Mouse (Mus musculus) stomach, embryonic 14.5 days (tissue): ENCODE data around the gene Gm20388. TPM values are rescaled to one million over a fixed set of nuclear protein-coding genes. Genes with fewer than 3 reads are reported as not detected.

Experiments
- ATAC-seq: fragments of 200-750 bp; cut with Nextera tagmentation; 2 replicates; pipeline ENCODE4 v1.8.0; 2017; ENCODE audit warnings: low read depth, moderate TSS enrichment; ENCODE audit not compliant: insufficient number of reproducible peaks, insufficient read depth, low FRiP score
- H3K27ac ChIP-seq: fragments of 300-500 bp; sonication (generic); 2 replicates; pipeline ENCODE4 v1.5.1; 2014; ENCODE audit warnings: mild to moderate bottlenecking, low read length, moderate library complexity, mixed read lengths
- H3K27me3 ChIP-seq: fragments of 300-500 bp; sonication (generic); 2 replicates; pipeline ENCODE4 v1.6.1; 2014; ENCODE audit warnings: low read length, control low read depth, mixed read lengths; ENCODE audit not compliant: control insufficient read depth, insufficient read depth
- H3K36me3 ChIP-seq: fragments of 300-500 bp; sonication (generic); 2 replicates; pipeline ENCODE4 v1.6.1; 2014; ENCODE audit warnings: mild to moderate bottlenecking, control low read depth, low read length, moderate library complexity, mixed read lengths; ENCODE audit not compliant: control insufficient read depth, insufficient read depth
- H3K4me1 ChIP-seq: fragments of 300-500 bp; sonication (generic); 2 replicates; pipeline ENCODE4 v1.6.1; 2014; ENCODE audit warnings: low read length, control low read depth, mixed read lengths; ENCODE audit not compliant: control insufficient read depth, insufficient read depth
- H3K4me2 ChIP-seq: fragments of 300-500 bp; sonication (generic); replicated peaks from 2 replicates; pipeline ENCODE4 v1.6.1; 2014; ENCODE audit warnings: low read depth, low read length, control low read depth
- H3K4me3 ChIP-seq: fragments of 300-500 bp; sonication (generic); 2 replicates; pipeline ENCODE4 v1.5.1; 2014; ENCODE audit warnings: low read depth, low read length, control low read depth
- H3K9ac ChIP-seq: fragments of 300-500 bp; sonication (generic); replicated peaks from 2 replicates; pipeline ENCODE4 v1.6.1; 2014; ENCODE audit warnings: low read depth, mild to moderate bottlenecking, control low read depth, low read length, moderate library complexity, mixed read lengths
- H3K9me3 ChIP-seq: fragments of 300-500 bp; sonication (generic); 2 replicates; pipeline ENCODE4 v1.6.1; 2016; ENCODE audit warnings: low read depth, low read length, control low read depth; ENCODE audit not compliant: control insufficient read depth
- WGBS: fragments of 180-500 bp; shearing (Covaris S2); extraction: QIAGEN DNeasy Blood & Tissue Kit; methylation state at CpG from one replicate; pipeline ENCODE4 v1.1.7; 2014; 5-methylcytosine and 5-hydroxymethylcytosine counted together
- polyA plus RNA-seq: library from polyadenylated mRNA; unstranded; fragments of >200 nt; fragmentation: Nextera tagmentation; extraction: Ambion mirVana; gene quantifications from 2 replicates; pipeline ENCODE4 v1.2.1, GENCODE M21; 2014

The Gm20388 gene
- polyA plus RNA-seq, 1 experiment from 2014 or later: 11.4 TPM

- Histone ChIP-seq H3K27me3 (no peaks in the 10 kb centered on the region), H3K4me2 (peak overlapping the region; percentile 36), H3K9ac (no peak overlapping the region), H3K9me3 (no peaks in the 10 kb centered on the region), H3K4me3 (0 out of 2 replicates have a peak overlapping the region, but pooled peaks have one; percentile 5), H3K27ac (0 out of 2 replicates have a peak overlapping the region, but pooled peaks have one; percentile 48), H3K36me3 (no peaks in the 10 kb centered on the region), H3K4me1 (peaks cover 55% of the 10 kb centered on the region)
- ATAC-seq: no peak
- 20% methylated on average over 5 of the region's 6 CpGs for WGBS
These were observed 599.4 kb downstream of the Gm20388 start for GRCm38 (mm10) chr8:120510035-120510416.

- Histone ChIP-seq H3K9me3 (no peaks in the 10 kb centered on the region), H3K4me3 (no peak overlapping the region), H3K4me1 (peaks cover 46% of the 10 kb centered on the region), H3K27me3 (no peaks in the 10 kb centered on the region), H3K27ac (no peak overlapping the region), H3K36me3 (no peaks in the 10 kb centered on the region), H3K4me2 (no peak overlapping the region), H3K9ac (no peak overlapping the region)
- WGBS: 34% methylated on average over 5 of the region's 5 CpGs
- no peak for ATAC-seq
These were observed 600.3 kb downstream of the Gm20388 start for GRCm38 (mm10) chr8:120510863-120511457.

GRCm38 (mm10) chr8:120511737-120512136 lies 601.1 kb downstream of the Gm20388 start:
- Histone ChIP-seq H3K4me3 (no peak overlapping the region), H3K27me3 (no peaks in the 10 kb centered on the region), H3K9ac (no peak overlapping the region), H3K27ac (no peak overlapping the region; the same call in 1 of the 2 replicates), H3K9me3 (no peaks in the 10 kb centered on the region), H3K36me3 (no peaks in the 10 kb centered on the region), H3K4me1 (peaks cover 51% of the 10 kb centered on the region), H3K4me2 (no peak overlapping the region)
- no peak for ATAC-seq
- 29% methylated on average over 8 of the region's 8 CpGs for WGBS

DNA sequence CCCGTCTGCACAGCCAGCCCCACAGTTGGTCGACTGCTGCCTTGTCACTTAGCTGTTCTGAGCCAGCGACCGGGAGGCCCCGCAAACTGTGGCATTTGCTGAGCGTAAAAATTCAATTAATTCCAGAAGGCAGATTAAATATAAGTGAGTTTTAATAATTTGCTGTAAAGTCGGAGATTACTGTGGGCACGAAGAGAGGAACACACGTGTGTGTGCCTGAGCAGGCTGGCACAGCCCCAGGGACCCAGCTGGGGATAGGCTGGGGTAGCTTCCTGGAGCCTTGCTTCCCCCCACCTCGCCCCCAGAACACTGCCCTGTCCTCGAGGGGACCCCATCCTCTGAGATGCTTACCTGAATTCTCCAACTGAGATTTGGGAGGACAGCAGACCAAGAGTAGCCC lies 601.7 kb downstream of the Gm20388 start:
- H3K36me3 ChIP-seq: no peaks in the 10 kb centered on the region
- no peak overlapping the region; the same call in 1 of the 2 replicates for H3K27ac ChIP-seq
- peaks cover 57% of the 10 kb centered on the region for H3K4me1 ChIP-seq
- no peaks in the 10 kb centered on the region for H3K27me3 ChIP-seq
- no peak for ATAC-seq
- no peak overlapping the region for H3K4me2 ChIP-seq
- no peak overlapping the region for H3K9ac ChIP-seq
- H3K4me3 ChIP-seq: no peak overlapping the region
- 57% methylated on average over 11 of the region's 11 CpGs for WGBS
- H3K9me3 ChIP-seq: no peaks in the 10 kb centered on the region

DNA sequence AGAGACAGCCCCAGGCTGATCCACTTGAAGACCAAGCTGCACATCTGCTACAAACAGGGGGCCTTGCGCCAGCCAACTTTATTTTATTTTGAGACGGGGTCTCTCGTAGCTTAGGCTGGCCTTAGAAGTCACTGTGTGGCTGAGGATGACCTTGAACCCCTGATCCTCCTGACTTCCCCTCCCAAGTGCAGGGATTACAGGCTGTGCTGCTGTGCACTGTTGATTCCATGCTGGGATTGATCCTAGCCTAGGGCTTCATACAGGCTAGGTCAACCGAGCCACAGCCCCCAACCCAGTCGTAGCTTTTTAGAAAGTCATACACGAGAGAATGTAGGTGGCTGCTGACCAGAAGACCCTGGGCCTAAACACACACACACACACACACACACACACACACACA lies 602.5 kb downstream of the Gm20388 start:
- H3K36me3 ChIP-seq: no peaks in the 10 kb centered on the region
- H3K4me1 ChIP-seq: peaks cover 63% of the 10 kb centered on the region
- H3K9me3 ChIP-seq: no peaks in the 10 kb centered on the region
- no peak overlapping the region for H3K9ac ChIP-seq
- H3K27me3 ChIP-seq: no peaks in the 10 kb centered on the region
- no peak overlapping the region for H3K4me2 ChIP-seq
- WGBS: 66% methylated on average over 6 of the region's 6 CpGs
- no peak overlapping the region for H3K4me3 ChIP-seq
- no peak overlapping the region for H3K27ac ChIP-seq
- ATAC-seq: no peak

GRCm38 (mm10) chr8:120513638-120514461 lies 603.2 kb downstream of the Gm20388 start:
- H3K4me1 ChIP-seq: peaks cover 64% of the 10 kb centered on the region
- H3K9me3 ChIP-seq: no peaks in the 10 kb centered on the region
- H3K27me3 ChIP-seq: no peaks in the 10 kb centered on the region
- no peak overlapping the region for H3K4me2 ChIP-seq
- no peak overlapping the region for H3K27ac ChIP-seq
- H3K36me3 ChIP-seq: no peaks in the 10 kb centered on the region
- ATAC-seq: no peak
- H3K9ac ChIP-seq: no peak overlapping the region
- 38% methylated on average over 26 of the region's 26 CpGs for WGBS
- H3K4me3 ChIP-seq: no peak overlapping the region

- H3K27me3 ChIP-seq: no peaks in the 10 kb centered on the region
- WGBS: 98% methylated on average over 2 of the region's 2 CpGs
- no peak overlapping the region for H3K4me3 ChIP-seq
- no peak for ATAC-seq
- no peak overlapping the region for H3K27ac ChIP-seq
- no peaks in the 10 kb centered on the region for H3K9me3 ChIP-seq
- no peaks in the 10 kb centered on the region for H3K36me3 ChIP-seq
- no peak overlapping the region for H3K9ac ChIP-seq
- H3K4me2 ChIP-seq: no peak overlapping the region
- H3K4me1 ChIP-seq: peaks cover 63% of the 10 kb centered on the region
These were observed 604.6 kb downstream of the Gm20388 start for GRCm38 (mm10) chr8:120515214-120515613.

DNA sequence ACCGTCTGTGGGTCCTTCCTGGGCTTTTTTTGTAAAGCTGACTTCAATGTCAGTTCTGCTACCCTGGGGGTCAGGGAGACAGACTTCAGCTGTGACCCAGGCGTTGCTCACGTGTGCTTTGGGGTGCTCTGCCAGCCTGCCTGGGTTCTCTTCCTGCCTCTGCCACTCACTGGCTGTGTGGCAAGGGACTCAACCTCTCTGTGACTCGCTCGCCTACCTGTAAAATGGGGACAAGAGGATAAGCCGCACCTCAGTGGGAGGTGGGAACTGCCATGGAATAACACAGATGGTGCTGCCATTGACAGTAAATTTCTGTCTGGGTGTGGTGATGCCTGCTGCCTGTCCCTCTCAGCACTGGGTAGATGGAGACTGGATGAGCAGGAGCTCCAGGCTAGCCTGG lies 605.0 kb downstream of the Gm20388 start:
- Histone ChIP-seq H3K27ac (no peak overlapping the region), H3K9ac (no peak overlapping the region), H3K9me3 (no peaks in the 10 kb centered on the region), H3K4me1 (peaks cover 64% of the 10 kb centered on the region), H3K4me2 (no peak overlapping the region), H3K36me3 (no peaks in the 10 kb centered on the region), H3K4me3 (no peak overlapping the region), H3K27me3 (no peaks in the 10 kb centered on the region)
- WGBS: 88% methylated on average over 6 of the region's 6 CpGs
- ATAC-seq: no peak
